Comparison of ENCODE assay signal across 16 mouse cellular contexts in the genomic region with DNA sequence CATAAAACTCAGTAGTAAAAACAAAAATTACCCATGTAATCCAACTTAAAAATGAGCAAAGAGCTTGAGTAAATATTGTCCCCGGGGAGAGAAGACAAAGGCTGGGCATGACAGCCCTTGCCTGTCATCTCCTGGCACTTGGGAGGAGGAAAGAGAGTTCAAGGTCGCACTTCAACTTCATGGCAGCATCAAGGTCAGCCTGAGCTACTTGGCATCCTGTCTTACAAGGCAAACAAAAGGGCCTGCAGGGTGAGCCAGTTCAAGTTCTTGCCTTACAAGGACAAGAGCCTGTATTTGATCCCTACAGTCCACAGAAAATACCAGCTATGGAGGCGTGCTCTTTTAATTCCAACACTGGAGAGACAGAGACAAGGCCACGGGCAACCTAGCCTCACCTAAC.
"Had no signal": no experiment of that assay in that cellular context is flagged by ENCODE, and none has a peak within 500 bp of the region (broad histone marks: within the 10 kb centered on the region; RNA-seq: fewer than 3 reads in every experiment).

No protein-coding gene starts in this region.

- H3K27me3 ChIP-seq: kidney, embryonic 15.5 days; liver, embryonic 13.5 days; lung, embryonic 15.5 days; megakaryocyte, embryonic 14.5 days; midbrain, embryonic 15.5 days; neural tube, embryonic 12.5 days had no signal

- H3K9me3 ChIP-seq: kidney, embryonic 15.5 days; limb, embryonic 10.5 days; liver, embryonic 13.5 days; lung, embryonic 15.5 days; midbrain, embryonic 15.5 days; neural tube, embryonic 12.5 days had no signal

- H3K9ac ChIP-seq: kidney, embryonic 15.5 days; liver, embryonic 13.5 days; liver, postnatal 0 days; lung, embryonic 15.5 days; midbrain, embryonic 15.5 days; neural tube, embryonic 12.5 days had no signal

- H3K4me3 ChIP-seq: kidney, embryonic 15.5 days; left cerebral cortex, adult 2 months; limb, embryonic 10.5 days; liver, embryonic 13.5 days; lung, embryonic 15.5 days; megakaryocyte, embryonic 14.5 days; midbrain, embryonic 15.5 days; neural tube, embryonic 12.5 days had no signal

- H3K4me1 ChIP-seq: limb, embryonic 10.5 days; liver, embryonic 13.5 days; lung, embryonic 15.5 days; megakaryocyte, embryonic 14.5 days; midbrain, embryonic 15.5 days; neural tube, embryonic 12.5 days had no signal

- H3K4me2 ChIP-seq: kidney, embryonic 15.5 days; liver, embryonic 13.5 days; lung, embryonic 15.5 days; midbrain, embryonic 11.5 days; midbrain, embryonic 15.5 days; neural tube, embryonic 12.5 days had no signal

- DNase-seq: kidney, adult 2 months; kidney, postnatal 14 days; liver, embryonic 13.5 days; liver, postnatal 0 days; lung, postnatal 14 days; spleen, adult 18-20 months; thymus, postnatal 4 days had no signal

- ATAC-seq: liver, postnatal 0 days; midbrain, embryonic 15.5 days had no signal

- H3K27ac ChIP-seq: kidney, embryonic 15.5 days; left cerebral cortex, adult 2 months; limb, embryonic 10.5 days; liver, embryonic 13.5 days; lung, embryonic 15.5 days; macrophage; midbrain, embryonic 15.5 days; neural tube, embryonic 12.5 days had no signal

- H3K36me3 ChIP-seq: kidney, embryonic 15.5 days; limb, embryonic 10.5 days; liver, embryonic 13.5 days; lung, embryonic 15.5 days; midbrain, embryonic 15.5 days; neural tube, embryonic 12.5 days had no signal
